Mouse (Mus musculus): ENCODE results near the gene Bmpr1b. TPM values are rescaled to one million over a fixed set of nuclear protein-coding genes. Genes with fewer than 3 reads are reported as not detected.

The Bmpr1b gene
- polyA plus RNA-seq, 1 experiment from 2014 or later, result 5.5 TPM

DNA sequence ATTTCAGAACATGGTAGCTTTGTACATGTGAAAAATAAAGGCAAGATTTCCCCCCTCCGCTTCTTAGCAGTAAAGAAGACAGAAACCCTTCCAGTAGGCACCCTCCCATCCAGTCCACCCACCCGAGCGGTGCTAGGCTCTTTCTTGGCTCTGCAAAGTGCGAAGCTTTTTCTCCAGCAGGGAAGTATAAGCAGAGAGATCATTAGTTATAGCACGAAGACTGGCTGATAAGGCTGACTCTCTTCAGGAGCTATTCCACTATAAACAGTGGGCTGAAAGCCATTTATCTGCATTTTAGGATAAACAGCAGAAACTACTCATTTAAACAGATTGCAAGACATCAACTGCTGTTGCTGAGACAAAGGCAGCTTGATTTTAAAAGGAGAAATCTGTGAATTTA lies 274.1 kb downstream of the Bmpr1b start:
- Histone ChIP-seq H3K27ac (no peak overlapping the region), H3K27me3 (replicated peaks) (no peaks in the 10 kb centered on the region), H3K4me3 (replicated peaks) (no peak overlapping the region), H3K4me1 (no peaks in the 10 kb centered on the region), H3K4me2 (no peak overlapping the region), H3K9me3 (no peaks in the 10 kb centered on the region), H3K36me3 (no peaks in the 10 kb centered on the region), H3K9ac (no peak overlapping the region)
- 21% methylated on average over 5 of the region's 5 CpGs for WGBS
- ATAC-seq (ENCODE audit: insufficient read depth, low FRiP score, low read depth), result 0 out of 2 replicates have a peak, but pooled peaks have one; percentile 47

DNA sequence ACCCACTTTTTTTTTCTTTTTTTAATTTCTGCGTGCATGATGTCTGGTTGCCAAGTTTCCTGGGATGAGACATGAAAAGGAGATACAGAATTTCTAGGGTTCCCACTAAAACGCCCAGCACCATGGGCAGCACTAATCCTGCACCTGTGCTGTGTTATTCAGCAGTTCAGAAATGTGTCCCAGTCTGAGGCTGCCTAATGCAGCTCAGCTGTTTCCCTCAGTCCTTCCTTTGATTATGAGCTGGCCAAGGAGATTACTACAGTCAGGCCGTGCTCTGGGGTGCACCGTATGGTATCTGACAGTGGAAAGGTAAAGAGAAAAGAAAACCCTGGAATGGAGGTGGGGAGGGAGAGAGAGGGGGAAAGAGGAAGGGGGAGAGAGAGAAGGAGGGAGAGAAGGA lies 278.6 kb downstream of the Bmpr1b start:
- 24% methylated on average over 4 of the region's 4 CpGs for WGBS
- H3K27me3 ChIP-seq (replicated peaks), result no peaks in the 10 kb centered on the region
- H3K4me1 ChIP-seq, result no peaks in the 10 kb centered on the region
- H3K9me3 ChIP-seq, result no peaks in the 10 kb centered on the region
- no peak overlapping the region for H3K4me2 ChIP-seq
- no peaks in the 10 kb centered on the region for H3K36me3 ChIP-seq
- no peak overlapping the region for H3K9ac ChIP-seq
- ATAC-seq (ENCODE audit: insufficient read depth, low FRiP score, low read depth), result no peak
- H3K4me3 ChIP-seq (replicated peaks), result no peak overlapping the region
- H3K27ac ChIP-seq, result 0 out of 2 replicates have a peak overlapping the region, but pooled peaks have one; percentile 23

DNA sequence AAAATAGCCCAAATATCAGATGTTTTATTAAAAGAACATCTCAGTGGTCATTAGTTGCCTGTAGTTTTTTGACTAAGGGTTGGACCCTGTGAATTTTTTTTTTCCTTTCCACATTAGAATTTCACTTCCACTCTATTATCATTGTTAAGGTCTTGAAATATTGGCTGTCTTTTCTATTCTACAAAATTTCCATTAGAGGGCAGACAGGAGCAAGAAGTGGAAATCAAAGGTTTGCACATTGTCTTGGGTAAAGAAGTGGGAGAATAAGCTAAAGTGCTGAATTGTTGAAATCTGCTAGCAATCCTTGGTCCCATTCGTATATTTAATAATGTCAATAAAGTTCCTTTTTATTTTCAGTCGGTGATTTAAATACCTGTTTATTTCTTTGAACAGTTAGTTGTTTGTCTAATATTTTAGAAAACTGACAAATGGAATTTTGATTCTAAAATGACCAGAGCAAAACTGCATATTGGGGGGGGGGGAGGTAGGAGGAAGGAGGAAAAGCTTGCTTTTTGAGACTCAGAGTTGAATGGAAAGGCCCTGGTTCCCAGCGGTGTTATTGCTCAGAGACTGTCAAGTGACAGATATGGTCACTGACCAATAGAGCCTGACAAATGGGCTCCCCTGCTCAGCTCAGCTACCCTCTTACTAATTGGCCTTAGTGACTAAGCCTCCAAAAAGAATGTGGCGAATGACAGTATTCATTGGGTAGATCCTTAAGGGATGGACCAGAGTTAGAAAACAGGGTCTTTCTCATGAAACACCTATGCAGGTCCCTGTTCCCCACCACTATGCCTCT lies 281.6 kb downstream of the Bmpr1b start:
- no peak overlapping the region for H3K4me3 ChIP-seq (replicated peaks)
- no peaks in the 10 kb centered on the region for H3K9me3 ChIP-seq
- WGBS, result 52% methylated on average over 4 of the region's 4 CpGs
- H3K27me3 ChIP-seq (replicated peaks), result no peaks in the 10 kb centered on the region
- no peak overlapping the region for H3K27ac ChIP-seq
- H3K36me3 ChIP-seq, result no peaks in the 10 kb centered on the region
- no peak overlapping the region for H3K4me2 ChIP-seq
- H3K4me1 ChIP-seq, result no peaks in the 10 kb centered on the region
- no peak for ATAC-seq (ENCODE audit: insufficient read depth, low FRiP score, low read depth)
- no peak overlapping the region for H3K9ac ChIP-seq

DNA sequence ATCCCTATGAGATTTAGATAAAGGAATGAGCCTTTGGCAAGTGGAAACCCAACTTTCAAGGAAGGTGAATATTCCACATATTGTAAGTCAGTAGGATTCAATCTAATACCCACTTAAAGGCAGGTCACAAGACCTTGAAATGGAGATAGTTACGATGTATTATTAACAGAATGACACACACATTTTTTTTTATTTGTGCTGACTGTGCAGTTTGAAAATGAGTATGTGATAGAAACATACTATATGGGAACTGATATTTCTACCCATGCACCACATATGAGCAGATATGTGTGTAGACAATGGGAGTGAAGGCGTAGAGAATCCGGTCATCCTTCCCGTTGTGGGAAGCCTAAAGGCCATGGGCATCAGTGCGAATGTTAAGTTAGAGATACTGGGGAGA lies 285.0 kb downstream of the Bmpr1b start:
- Histone ChIP-seq H3K9ac (no peak overlapping the region), H3K4me3 (replicated peaks) (no peak overlapping the region), H3K36me3 (no peaks in the 10 kb centered on the region), H3K27me3 (replicated peaks) (no peaks in the 10 kb centered on the region), H3K27ac (no peak overlapping the region), H3K4me1 (no peaks in the 10 kb centered on the region), H3K9me3 (no peaks in the 10 kb centered on the region), H3K4me2 (no peak overlapping the region)
- ATAC-seq (ENCODE audit: insufficient read depth, low FRiP score, low read depth), result no peak
- WGBS, result 94% methylated on average over 5 of the region's 5 CpGs

DNA sequence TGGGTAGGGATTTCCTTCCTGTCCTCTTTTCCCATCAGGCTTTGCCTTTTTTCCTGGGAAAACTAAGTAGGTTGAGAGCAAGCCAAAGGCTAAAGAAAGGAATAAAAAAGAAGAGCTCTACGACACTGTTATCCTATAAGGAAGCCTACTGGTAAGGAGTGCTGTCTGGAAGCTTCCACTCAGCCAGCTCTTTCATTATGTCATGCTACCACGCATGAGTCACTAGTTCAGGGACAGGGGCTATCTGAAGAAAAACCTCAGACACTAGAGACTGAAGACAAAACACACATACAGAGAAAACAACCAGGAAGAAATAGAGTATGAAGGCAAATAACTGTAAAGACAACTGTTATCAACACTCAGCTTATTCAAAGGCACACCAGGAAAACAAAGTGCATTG lies 286.7 kb downstream of the Bmpr1b start:
- Histone ChIP-seq H3K9ac (no peak overlapping the region), H3K4me2 (no peak overlapping the region), H3K9me3 (no peaks in the 10 kb centered on the region), H3K27ac (no peak overlapping the region), H3K4me1 (no peaks in the 10 kb centered on the region), H3K27me3 (replicated peaks) (no peaks in the 10 kb centered on the region), H3K4me3 (replicated peaks) (no peak overlapping the region), H3K36me3 (no peaks in the 10 kb centered on the region)
- no peak for ATAC-seq (ENCODE audit: insufficient read depth, low FRiP score, low read depth)
- 75% methylated on average over 2 of the region's 2 CpGs for WGBS

DNA sequence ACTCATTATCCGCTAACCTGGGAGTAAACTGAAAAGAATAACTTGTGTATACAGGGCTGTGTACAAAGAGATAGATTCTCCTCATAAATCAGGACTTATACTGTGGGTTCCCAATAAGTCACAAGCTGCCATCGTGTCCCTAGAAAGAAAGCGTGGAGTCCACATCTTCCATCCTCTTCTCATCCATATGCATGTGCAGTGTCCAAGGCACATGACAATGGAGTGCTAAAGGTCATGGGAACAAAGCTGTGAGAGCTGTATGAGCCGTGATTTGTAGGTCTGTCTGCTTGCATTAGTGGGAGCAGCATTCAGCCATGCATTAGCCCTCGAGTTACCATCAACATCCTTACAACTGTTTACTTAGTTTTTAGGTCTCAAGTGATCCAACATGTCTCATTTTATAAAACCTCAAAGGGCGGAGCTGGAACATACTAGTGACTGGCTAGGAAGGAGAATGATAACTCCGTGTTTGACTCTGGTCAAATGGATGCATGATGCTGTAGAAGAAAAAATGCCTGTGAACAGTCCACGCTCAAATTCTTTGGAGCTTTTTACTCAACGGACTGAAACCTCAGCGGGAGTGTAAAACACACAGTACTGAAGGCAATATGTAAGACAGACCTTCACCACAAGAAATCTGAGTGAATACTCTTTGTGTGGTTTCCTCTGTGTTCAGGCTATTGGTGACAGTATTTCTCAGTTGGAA lies 296.7 kb downstream of the Bmpr1b start:
- Histone ChIP-seq H3K4me2 (no peak overlapping the region), H3K4me1 (no peaks in the 10 kb centered on the region), H3K27ac (no peak overlapping the region), H3K9ac (no peak overlapping the region), H3K36me3 (no peaks in the 10 kb centered on the region), H3K4me3 (replicated peaks) (no peak overlapping the region), H3K27me3 (replicated peaks) (no peaks in the 10 kb centered on the region), H3K9me3 (no peaks in the 10 kb centered on the region)
- WGBS, result 74% methylated on average over 10 of the region's 10 CpGs
- no peak for ATAC-seq (ENCODE audit: insufficient read depth, low FRiP score, low read depth)

DNA sequence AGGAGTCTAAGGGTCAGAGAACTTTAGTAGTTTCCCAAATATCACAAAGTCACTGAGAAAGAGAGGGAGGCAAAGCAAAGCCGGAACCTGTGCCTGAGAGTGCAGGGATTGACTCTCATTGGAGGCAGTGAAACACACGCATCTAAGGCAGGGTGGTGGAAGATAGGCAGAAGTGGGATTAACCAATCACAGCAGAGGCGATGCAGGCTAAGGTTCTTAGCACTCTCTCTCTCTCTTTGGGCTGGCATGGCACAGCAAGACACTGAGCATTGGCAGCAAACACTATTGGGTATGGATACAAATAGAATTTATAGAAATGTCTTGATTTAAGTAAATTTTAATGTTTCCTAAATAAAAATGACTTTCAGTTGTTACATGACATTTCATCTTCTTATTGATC lies 297.4 kb downstream of the Bmpr1b start:
- 78% methylated on average over 3 of the region's 3 CpGs for WGBS
- no peak overlapping the region for H3K27ac ChIP-seq
- ATAC-seq (ENCODE audit: insufficient read depth, low FRiP score, low read depth), result no peak
- no peak overlapping the region for H3K4me2 ChIP-seq
- H3K4me3 ChIP-seq (replicated peaks), result no peak overlapping the region
- no peak overlapping the region for H3K9ac ChIP-seq
- H3K36me3 ChIP-seq, result no peaks in the 10 kb centered on the region
- H3K27me3 ChIP-seq (replicated peaks), result no peaks in the 10 kb centered on the region
- H3K9me3 ChIP-seq, result no peaks in the 10 kb centered on the region
- no peaks in the 10 kb centered on the region for H3K4me1 ChIP-seq

DNA sequence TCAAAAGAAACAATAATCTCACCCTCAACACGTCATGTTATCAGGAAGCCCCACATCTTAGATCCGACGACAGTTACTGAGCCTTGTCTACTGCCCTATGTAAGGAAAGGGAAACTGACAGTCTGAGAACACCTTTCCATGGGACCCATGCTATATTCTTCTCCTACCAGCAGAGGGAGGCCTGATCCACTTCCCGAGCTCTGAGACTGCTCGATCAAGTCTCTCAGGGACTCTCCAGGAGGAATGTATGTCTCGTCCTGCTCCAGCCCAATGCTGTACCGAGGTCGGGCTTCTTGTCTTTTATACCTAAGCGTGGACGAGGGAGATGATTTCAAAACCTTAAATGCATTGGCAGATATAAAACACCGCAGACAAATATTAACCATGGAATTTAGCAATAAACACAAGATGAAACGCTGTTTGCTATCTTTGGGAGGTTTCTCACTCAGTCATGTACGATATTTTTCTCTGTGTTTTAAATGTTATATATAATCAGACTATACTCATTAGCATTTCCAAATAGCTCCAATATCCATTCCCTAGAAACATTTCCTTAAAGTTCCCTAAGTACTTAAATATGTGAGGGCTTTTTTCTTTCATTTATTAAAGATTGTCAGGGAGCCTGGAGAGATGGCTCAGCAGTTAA lies 306.3 kb downstream of the Bmpr1b start:
- H3K9ac ChIP-seq, result no peak overlapping the region
- no peaks in the 10 kb centered on the region for H3K27me3 ChIP-seq (replicated peaks)
- H3K4me1 ChIP-seq, result no peaks in the 10 kb centered on the region
- H3K36me3 ChIP-seq, result no peaks in the 10 kb centered on the region
- peak; percentile 56; the same call in 1 of the 2 replicates for ATAC-seq (ENCODE audit: insufficient read depth, low FRiP score, low read depth)
- H3K9me3 ChIP-seq, result no peaks in the 10 kb centered on the region
- H3K4me3 ChIP-seq (replicated peaks), result no peak overlapping the region
- H3K27ac ChIP-seq, result no peak overlapping the region
- WGBS, result 19% methylated on average over 13 of the region's 13 CpGs
- peak overlapping the region; percentile 29; the same call in 1 of the 2 replicates for H3K4me2 ChIP-seq

DNA sequence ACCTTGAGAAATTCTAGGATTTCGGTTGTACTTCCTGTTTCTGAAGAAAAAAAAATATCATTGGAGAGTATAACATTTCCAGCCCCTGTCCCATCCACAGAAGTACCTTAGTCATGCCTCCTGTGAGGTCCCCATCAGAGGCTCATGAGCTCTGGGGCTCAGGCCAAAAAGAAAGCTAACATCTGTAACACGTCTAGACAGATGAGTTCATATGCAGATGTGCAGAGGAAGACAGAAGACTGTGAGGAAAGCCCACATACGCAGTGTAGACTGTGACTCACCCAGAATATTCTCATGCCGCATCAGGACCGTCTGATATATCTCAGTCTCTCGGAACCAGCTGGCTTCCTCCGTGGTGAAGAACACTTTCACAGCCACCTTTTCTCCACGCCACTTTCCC lies 312.1 kb downstream of the Bmpr1b start:
- Histone ChIP-seq H3K4me1 (no peaks in the 10 kb centered on the region), H3K36me3 (no peaks in the 10 kb centered on the region), H3K4me3 (replicated peaks) (no peak overlapping the region), H3K27me3 (replicated peaks) (no peaks in the 10 kb centered on the region), H3K27ac (no peak overlapping the region), H3K4me2 (no peak overlapping the region), H3K9me3 (no peaks in the 10 kb centered on the region), H3K9ac (no peak overlapping the region)
- WGBS, result 77% methylated on average over 8 of the region's 8 CpGs
- ATAC-seq (ENCODE audit: insufficient read depth, low FRiP score, low read depth), result no peak

DNA sequence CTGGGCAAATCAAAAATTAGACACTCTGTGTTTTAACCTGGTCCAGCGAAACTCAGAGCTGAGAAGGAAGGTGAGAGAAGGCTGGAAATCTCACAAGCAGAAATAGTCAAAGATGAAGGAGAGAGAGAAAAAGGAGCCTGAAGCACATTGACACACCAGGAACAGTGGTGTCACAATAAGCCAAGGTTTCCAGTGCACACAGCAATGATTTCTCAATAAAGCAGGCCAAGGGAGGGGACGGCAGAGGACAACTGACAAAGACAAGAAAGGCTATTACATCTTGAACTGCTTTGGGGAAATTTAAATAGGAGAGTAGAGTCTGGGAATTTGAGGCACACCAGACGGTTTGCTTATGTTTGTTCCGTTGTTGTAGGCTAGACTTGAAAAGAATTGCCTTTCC lies 314.9 kb downstream of the Bmpr1b start:
- Histone ChIP-seq H3K4me3 (replicated peaks) (no peak overlapping the region), H3K27me3 (replicated peaks) (no peaks in the 10 kb centered on the region), H3K4me2 (no peak overlapping the region), H3K36me3 (no peaks in the 10 kb centered on the region), H3K9ac (no peak overlapping the region), H3K9me3 (no peaks in the 10 kb centered on the region), H3K27ac (no peak overlapping the region), H3K4me1 (no peaks in the 10 kb centered on the region)
- no peak for ATAC-seq (ENCODE audit: insufficient read depth, low FRiP score, low read depth)
- 83% methylated on average over 4 of the region's 4 CpGs for WGBS

DNA sequence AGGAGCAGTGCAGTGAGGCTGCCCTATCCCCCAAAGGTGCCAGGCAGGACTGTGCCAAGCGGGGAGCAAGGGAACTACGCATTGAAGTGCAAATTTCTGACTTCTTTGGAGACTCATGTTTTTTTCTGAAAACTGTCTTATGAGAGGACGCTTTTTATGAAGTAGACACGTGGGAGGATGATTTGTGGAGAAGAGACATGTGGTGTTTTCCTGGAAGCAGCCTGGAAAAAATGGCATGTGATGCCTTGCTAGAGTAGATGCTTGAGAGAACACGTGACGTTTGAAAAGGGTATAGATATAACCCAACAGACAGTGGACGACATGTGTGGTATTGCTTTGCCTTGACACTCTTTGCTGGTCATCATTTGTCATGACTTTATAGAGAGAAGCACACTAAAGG lies 319.1 kb downstream of the Bmpr1b start:
- H3K4me2 ChIP-seq, result no peak overlapping the region
- ATAC-seq (ENCODE audit: insufficient read depth, low FRiP score, low read depth), result no peak
- no peak overlapping the region for H3K27ac ChIP-seq
- no peak overlapping the region for H3K4me3 ChIP-seq (replicated peaks)
- no peaks in the 10 kb centered on the region for H3K27me3 ChIP-seq (replicated peaks)
- H3K9me3 ChIP-seq, result no peaks in the 10 kb centered on the region
- WGBS, result 77% methylated on average over 7 of the region's 7 CpGs
- H3K9ac ChIP-seq, result no peak overlapping the region
- no peaks in the 10 kb centered on the region for H3K4me1 ChIP-seq
- no peaks in the 10 kb centered on the region for H3K36me3 ChIP-seq

DNA sequence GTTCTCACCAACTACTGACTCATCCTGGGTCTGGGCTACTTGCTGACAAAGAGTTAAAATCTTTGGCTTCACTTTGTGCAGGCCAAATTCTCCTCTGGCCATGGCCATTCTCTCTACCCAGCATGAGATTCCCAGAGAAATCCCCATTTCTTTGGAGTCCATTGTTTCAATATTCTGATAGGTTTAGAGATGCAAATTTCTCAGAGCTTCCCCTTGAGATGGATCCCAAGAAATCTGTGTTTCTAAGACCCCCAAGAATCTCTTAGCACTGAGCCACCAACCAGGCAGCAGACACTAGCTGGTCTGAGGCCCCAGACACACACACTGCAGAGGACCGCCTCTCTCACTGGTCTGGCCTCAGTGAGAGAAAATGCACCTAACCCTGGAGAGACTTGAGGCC lies 320.0 kb downstream of the Bmpr1b start:
- Histone ChIP-seq H3K27ac (no peak overlapping the region), H3K36me3 (no peaks in the 10 kb centered on the region), H3K4me2 (no peak overlapping the region), H3K4me3 (replicated peaks) (no peak overlapping the region), H3K9ac (no peak overlapping the region), H3K9me3 (no peaks in the 10 kb centered on the region), H3K4me1 (no peaks in the 10 kb centered on the region), H3K27me3 (replicated peaks) (no peaks in the 10 kb centered on the region)
- no peak for ATAC-seq (ENCODE audit: insufficient read depth, low FRiP score, low read depth)
- WGBS, result 81% methylated on average over 1 of the region's 1 CpGs

Measured in stomach, embryonic 15.5 days (tissue).